Mouse (Mus musculus) left cerebral cortex, adult 2 months (tissue): Measurements from ENCODE around the gene Fignl2. TPM values are rescaled to one million over a fixed set of nuclear protein-coding genes. Genes with fewer than 3 reads are reported as not detected.
"Not testable (repeated sequence)": the region's sequence is repeated elsewhere in the genome, so short reads cannot be mapped to it uniquely, and the experiment has no call there.

ENCODE experiments used
- DNase-seq, 2 experiments: peaks; one replicate each; pipeline ENCODE4 v3.0.0; 2021 to 2022; ENCODE audit warnings: low spot score in 2 of 2, mixed read lengths in 1 of 2; ENCODE audit errors: extremely low spot score in 1 of 2
- H3K27ac ChIP-seq: fragments of 200-600 bp; 2 replicates; pipeline ENCODE4 v1.8.1; 2022
- H3K4me3 ChIP-seq: fragments of 200-600 bp; 2 replicates; pipeline ENCODE4 v1.8.1; 2022
- CTCF ChIP-seq: fragments of 200-600 bp; IDR thresholded peaks from 2 replicates; pipeline ENCODE4 v1.8.1; 2022; ENCODE audit warnings: antibody characterized with exemption, mild to moderate bottlenecking, moderate library complexity
- intact Hi-C: fragments of 180-260 bp; cut with DNase I; formaldehyde crosslinking; loops from one replicate; pipeline ENCODE4 v1.15.1; 2025
- long read RNA-seq, 2 experiments: library from polyadenylated mRNA; stranded (forward); transcript quantifications; one replicate each; pipeline ENCODE4 v2.0.0; 2021; ENCODE audit warnings: borderline mapping rate in 2 of 2
- total RNA-seq, 2 experiments: library from RNA; stranded (reverse); gene quantifications; 2 replicates each; pipeline ENCODE4 v1.2.3; 2021

Fignl2 gene
- total RNA-seq = 1 to 10 TPM; 1.2 to 1.4 TPM
- long read RNA-seq, experiment 1, full-length matches to known transcripts = 1 of 1 reads
- long read RNA-seq, experiment 1, partial matches to known transcripts = 0 of 1 reads
- long read RNA-seq, experiment 1, other reads (novel, unspliced or antisense) = 0 of 1 reads
- long read RNA-seq, experiment 2 = 0 reads

GRCm38 (mm10) chr15:101077813-101078730, at the start of gene Fignl2:
Gene Fignl2, minus strand, starts transcription at chr15:101078567.
- intact Hi-C loops = no loop called here
- no peak for DNase-seq
- no peak for TF ChIP-seq CTCF
- Histone ChIP-seq H3K27ac (peak within 1 kb of the TSS; percentile 50), H3K4me3 (peak within 1 kb of the TSS; percentile 50)

- no peak for DNase-seq
- intact Hi-C loops = no loop called here
- TF ChIP-seq CTCF = no peak
- Histone ChIP-seq H3K27ac (no peak overlapping the region), H3K4me3 (no peak overlapping the region)
These were observed 48.6 kb upstream of the Fignl2 start for GRCm38 (mm10) chr15:101126876-101127544.

- intact Hi-C loops = no loop called here
- TF ChIP-seq CTCF = no peak
- DNase-seq = no peak
These were observed 47.2 kb upstream of the Fignl2 start for GRCm38 (mm10) chr15:101125561-101125960.

GRCm38 (mm10) chr15:101123202-101123601, 44.8 kb upstream of the Fignl2 start:
- TF ChIP-seq CTCF = no peak
- H3K4me3 ChIP-seq = no peak overlapping the region
- no peak for DNase-seq
- intact Hi-C loops = no loop called here
- peak overlapping the region; percentile 48; the same call in 1 of the 2 replicates for H3K27ac ChIP-seq

More at GRCm38 (mm10) chr15:101125561-101125960, 47.2 kb upstream of the Fignl2 start:
- Histone ChIP-seq H3K27ac (no peak overlapping the region), H3K4me3 (no peak overlapping the region)

GRCm38 (mm10) chr15:101122290-101122589, 43.9 kb upstream of the Fignl2 start:
- no peak for DNase-seq
- intact Hi-C loops = no loop called here
- peak; percentile 17 for TF ChIP-seq CTCF
- no peak overlapping the region for H3K27ac ChIP-seq
- no peak overlapping the region for H3K4me3 ChIP-seq

- DNase-seq = no peak
- no peak overlapping the region for H3K4me3 ChIP-seq
- no peak for TF ChIP-seq CTCF
- no peak overlapping the region for H3K27ac ChIP-seq
- intact Hi-C loops = no loop called here
These were observed 43.3 kb upstream of the Fignl2 start for GRCm38 (mm10) chr15:101121411-101122289.

GRCm38 (mm10) chr15:101118399-101119125, 40.2 kb upstream of the Fignl2 start:
- no peak for DNase-seq
- H3K27ac ChIP-seq = no peak overlapping the region
- intact Hi-C loops = loop anchor here (5.0 kb wide), 1 partner anchor 79 kb away; no protein-coding TSS in a partner anchor
- TF ChIP-seq CTCF = peak; percentile 62
- no peak overlapping the region for H3K4me3 ChIP-seq

- intact Hi-C loops = loop anchor here (5.0 kb wide), 1 partner anchor 82 kb away; no protein-coding TSS in a partner anchor
- TF ChIP-seq CTCF = no peak
- DNase-seq = no peak
These were observed 37.2 kb upstream of the Fignl2 start, which contains the start of gene Ankrd33 for GRCm38 (mm10) chr15:101115511-101116110. Gene Ankrd33, plus strand, starts transcription at chr15:101115755.

GRCm38 (mm10) chr15:101113778-101114177, 35.4 kb upstream of the Fignl2 start:
- DNase-seq = not testable (repeated sequence)

More at GRCm38 (mm10) chr15:101115511-101116110, 37.2 kb upstream of the Fignl2 start, which contains the start of gene Ankrd33:
- no peak within 1 kb of the TSS for H3K4me3 ChIP-seq
- H3K27ac ChIP-seq = no peak within 1 kb of the TSS

GRCm38 (mm10) chr15:101113176-101113575, 34.8 kb upstream of the Fignl2 start:
- intact Hi-C loops = no loop called here
- no peak for DNase-seq
- H3K4me3 ChIP-seq = no peak overlapping the region

More at GRCm38 (mm10) chr15:101113778-101114177, 35.4 kb upstream of the Fignl2 start:
- H3K27ac ChIP-seq, intact Hi-C loops, H3K4me3 ChIP-seq: not testable (repeated sequence)
- TF ChIP-seq CTCF = peak; percentile 28

More at GRCm38 (mm10) chr15:101113176-101113575, 34.8 kb upstream of the Fignl2 start:
- H3K27ac ChIP-seq = no peak overlapping the region
- no peak for TF ChIP-seq CTCF
